Mouse (Mus musculus): ENCODE results near the gene Klrb1b.

DNA sequence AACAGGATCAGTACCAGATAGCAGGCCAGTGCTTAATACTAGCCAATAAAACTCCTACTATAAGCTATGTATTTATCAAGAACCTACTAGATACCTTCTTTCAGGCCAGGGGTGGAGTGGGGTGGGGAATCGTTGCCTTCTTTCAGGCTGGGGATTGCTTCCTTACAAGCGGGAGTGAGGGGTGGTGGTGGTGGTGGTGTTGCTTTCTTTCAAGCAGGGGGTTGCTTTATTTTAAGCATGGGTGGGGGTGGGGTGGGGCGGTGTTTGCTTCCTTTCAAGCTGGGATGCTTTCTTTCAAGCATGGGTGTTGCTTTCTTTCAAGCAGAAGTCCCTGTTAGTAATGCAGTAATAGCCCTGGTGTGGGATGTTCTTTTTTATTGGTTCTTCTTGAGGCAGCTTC lies 42.7 kb upstream of the Klrb1b start:
- no peak for TF ChIP-seq CTCF (IDR thresholded peaks at IDR 0.05; ENCODE audit: extremely low read depth, insufficient read length, insufficient replicate concordance, low read depth, low read length)
- TF ChIP-seq POLR2A (IDR thresholded peaks at IDR 0.05; ENCODE audit: low read depth, low read length), result no peak
